Mouse (Mus musculus) thymus, postnatal 36 days (tissue): ENCODE data around the gene Aox1.
A peak's percentile ranks its signal among the peaks of the same experiment; 100 is the strongest.
"Not testable (repeated sequence)": the region's sequence is repeated elsewhere in the genome, so short reads cannot be mapped to it uniquely, and the experiment has no call there.

ENCODE experiments used
- DNase-seq, 2 experiments: peaks; one replicate each; pipeline ENCODE4 v3.0.0; 2022; ENCODE audit warnings: mixed read lengths in 2 of 2

Gene Aox1

DNA sequence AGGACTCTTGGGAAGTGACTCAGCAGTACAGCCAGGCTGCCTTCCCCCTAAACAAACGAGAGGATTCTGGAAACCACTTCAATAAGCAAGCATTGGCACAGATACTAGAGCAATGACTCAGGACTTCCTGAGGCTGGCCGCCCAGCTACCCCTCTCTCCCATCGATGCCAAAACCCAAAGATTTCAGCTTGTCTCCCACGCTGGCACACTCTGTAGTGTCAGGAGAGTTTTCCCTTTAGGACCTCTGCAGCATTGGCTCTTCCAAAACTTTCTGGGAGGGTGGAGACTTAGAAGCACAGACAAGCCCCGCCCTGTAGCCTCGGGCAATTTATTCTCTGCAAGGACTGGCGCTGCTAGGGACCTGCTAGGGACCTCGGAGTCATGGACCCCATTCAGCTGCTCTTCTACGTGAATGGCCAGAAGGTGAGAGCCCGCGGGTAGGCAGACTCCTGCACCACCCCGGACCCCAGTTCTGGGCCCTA lies at the start of gene Aox1:
Gene Aox1, plus strand, starts transcription at position 296 of the 482 bp plus-strand sequence.
- DNase-seq: no peak

DNA sequence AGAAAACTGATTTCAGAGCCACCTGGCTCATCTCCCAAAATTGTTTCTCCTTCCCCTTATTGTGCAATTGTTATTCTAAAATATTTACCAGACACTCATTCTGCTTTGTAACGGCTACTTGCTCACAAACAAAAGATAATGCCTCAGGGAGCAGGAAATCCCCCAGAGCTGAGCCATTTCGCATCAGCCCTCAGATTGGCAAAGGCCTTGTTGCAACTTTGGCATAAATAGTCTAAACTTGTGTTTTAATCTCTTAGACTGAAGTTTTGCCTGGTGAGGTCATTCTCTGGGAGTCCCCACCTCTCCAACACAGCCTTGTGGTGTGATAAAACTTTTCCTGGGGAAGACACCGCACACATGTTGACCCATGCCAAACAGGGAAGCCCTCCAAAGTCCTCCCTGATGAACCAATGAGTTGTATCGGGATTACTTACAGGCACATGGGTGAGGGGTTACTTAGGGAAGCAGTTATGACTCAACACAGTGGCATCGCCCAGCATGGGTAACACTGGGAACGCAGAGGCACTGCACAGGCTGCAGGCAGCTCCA lies 40.6 kb upstream of the Aox1 start:
- no peak for DNase-seq

DNA sequence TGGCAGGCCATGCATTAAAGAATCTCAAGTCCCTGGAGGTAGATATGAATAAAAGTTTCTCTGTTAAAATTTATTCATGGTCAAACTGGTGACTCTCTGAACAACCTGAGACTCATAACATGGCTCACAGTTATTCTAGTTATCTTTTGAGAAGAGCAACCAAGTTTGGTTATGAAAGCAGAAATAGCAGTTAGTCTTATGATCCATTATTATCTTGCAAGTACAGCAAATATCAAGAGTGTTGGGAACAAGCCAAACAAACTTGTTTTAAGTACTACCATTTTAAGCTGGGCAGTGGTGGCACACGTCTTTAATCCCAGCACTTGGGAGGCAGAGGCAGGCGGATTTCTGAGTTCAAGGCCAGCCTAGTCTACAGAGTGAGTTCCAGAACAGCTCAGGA lies 38.5 kb upstream of the Aox1 start:
- DNase-seq: no peak

DNA sequence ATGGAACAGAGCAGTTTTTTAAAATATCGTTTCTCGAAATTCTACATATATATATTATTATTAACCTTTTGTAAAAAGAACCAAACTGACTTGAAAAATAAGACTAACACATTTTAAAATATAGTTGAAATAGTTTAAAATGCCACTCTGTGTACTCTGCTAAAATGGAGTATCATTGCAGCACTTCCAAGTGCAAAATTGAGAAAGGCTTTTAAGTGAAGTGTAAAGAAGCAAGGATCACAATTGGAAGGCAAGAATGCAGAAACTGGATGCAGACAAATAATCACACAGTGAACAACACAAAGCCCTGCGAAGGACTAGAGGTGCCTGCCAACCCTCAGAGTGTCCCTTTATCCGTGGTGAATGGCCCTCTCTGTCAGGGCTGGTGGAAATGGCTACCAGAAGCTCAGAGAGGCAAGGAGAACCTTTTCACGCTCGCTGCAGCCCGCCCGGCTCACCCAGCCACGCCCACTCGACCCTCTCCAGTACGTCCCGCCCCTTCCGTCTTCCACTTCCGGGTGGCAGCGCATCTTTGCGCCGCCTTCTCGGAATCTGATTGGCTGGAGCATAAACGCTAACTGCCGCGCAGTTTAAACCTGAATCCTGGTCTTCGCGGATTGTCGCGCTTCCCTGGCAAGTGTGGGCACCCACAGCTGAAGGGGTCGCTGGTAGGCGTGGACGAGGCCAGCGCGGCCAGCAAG lies 34.1 kb upstream of the Aox1 start, which contains the start of gene Sgo2a:
Gene Sgo2a, plus strand, starts transcription at position 540 of the 701 bp plus-strand sequence.
- DNase-seq: peak; percentile 90 to 92

DNA sequence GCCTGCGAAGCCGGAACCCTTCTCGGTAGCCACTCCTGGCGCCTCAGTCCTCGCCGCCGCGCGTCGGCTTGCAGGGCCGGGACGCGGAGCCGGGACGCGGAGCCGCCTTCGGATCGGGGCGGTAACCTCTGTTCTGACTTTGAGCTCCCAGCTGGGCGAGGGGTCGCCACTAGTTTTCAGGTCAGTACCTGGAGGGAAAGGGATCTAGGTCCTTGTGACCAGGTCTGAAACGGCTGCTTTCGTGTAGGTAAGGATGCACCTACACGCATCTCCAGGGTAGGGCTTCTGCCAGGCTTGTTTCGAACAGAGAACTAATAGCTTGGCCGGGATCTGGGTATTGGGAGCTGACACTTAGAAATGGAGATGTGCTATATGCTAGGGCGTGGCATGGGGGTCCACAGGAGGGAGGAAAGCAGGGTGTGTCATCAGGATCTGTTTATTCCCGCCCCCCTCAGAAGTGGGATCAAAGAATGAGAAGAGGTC lies 33.6 kb upstream of the Aox1 start:
- no peak for DNase-seq

DNA sequence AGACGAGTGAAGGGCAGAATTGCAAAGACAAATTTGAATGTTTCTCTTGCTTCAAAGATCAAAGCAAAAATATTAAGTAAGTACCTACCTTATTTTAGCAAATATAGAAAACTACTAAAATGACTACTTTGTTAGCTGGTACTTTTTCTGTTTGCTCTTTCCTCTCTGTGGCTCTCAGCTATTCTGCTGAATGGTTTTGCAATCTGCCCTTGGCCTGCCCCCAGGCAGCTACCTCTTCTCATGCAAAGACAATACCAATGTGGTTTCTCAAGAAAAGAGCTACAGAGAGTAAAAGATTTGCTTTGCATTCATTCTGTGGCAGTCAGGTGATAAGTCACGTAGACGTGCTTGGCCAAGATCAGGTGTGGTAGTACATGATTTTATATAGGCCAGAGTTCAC lies 31.6 kb upstream of the Aox1 start:
- DNase-seq: no peak

DNA sequence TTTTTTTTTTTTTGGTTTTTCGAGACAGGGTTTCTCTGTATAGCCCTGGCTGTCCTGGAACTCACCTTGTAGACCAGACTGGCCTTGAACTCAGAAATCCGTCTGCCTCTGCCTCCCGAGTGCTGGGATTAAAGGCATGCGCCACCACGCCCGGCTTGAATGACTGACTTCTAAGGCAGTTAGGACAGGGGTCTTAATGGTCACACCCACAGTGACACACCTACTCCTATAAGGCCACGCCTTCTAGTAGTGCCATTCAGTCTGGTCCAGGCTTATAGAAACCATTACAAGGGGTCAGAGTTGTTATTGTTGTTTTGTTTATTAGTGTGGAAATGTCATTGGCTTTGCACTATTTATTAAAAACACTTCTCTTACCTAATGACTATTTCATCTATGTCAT lies 23.3 kb upstream of the Aox1 start:
- DNase-seq: not testable (repeated sequence)

DNA sequence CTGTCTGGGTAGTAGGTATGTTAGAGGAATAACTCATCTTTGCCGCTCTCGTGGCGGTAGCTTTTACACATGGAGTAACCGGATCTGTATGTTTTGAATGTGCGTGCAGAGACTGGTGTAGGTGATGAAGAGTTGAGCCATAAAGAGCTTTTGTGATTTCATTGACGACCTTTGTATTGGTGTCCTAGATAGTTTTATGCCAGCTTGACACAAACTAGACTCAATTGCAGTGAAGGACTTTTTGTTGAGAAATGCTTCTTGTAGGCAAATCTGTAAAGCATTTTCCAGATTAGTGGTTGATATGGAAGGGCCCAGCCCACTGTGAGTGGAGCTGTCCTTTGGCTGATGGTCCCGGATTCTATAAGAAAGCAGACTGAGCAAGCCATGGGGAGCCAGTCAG lies 10.9 kb upstream of the Aox1 start, which contains the start of gene Kctd18:
Gene Kctd18, minus strand, starts transcription at position 101 of the 400 bp plus-strand sequence.
- no peak for DNase-seq

DNA sequence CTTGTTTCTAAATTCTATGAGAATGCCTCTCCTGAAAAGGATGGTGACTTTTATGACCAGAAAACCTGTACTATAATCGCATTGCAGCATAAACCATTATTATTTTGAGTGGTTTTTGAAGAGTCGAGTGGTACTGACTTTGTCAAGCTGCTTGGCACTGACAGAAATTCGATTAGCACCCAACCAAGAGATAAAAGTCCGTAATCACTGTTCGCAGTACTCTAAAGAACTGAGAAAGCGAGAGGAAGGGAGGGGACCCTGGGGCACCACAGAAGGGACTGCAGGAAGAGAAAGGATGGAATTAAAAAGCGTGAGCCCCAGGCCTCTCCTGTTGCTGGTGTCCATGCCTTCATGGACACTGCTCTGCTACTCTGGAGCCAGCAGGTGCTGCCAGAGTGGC lies 2.0 kb upstream of the Aox1 start:
- DNase-seq: no peak

DNA sequence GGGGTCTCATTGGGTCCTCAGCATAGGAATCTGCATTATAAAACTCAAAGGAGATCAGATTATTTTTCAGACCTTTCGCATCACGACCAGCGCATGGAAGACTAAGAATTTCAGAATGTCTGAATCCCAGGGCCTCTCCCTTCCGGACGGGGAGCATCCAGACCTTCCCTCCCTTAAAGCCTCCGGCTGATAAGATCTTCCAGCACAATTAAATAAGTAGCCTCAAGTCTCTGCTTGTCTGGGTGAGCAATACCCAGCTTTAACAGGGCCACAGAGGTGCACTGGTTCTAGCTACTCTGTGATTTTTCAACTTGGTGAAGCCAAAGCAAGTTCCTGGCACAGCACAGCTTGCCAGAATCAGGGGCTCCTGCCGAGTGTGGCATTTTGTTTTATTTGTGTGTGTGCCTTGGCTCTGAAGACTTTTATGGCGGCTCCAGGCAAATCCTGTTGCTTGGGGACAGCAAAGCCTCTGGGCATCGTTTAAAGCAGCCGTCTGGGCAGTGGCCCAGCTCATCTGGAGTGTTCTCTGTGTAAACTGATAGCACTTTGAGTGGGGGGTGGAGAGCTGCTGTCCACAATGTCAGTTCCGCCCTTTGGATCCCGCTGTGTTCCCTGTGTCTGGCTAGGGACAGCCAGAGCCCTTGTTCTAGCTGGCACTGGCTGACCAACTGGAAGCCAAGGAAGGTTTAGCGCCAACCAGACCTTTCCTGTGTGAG lies 583 bp downstream of the Aox1 start:
- no peak for DNase-seq

DNA sequence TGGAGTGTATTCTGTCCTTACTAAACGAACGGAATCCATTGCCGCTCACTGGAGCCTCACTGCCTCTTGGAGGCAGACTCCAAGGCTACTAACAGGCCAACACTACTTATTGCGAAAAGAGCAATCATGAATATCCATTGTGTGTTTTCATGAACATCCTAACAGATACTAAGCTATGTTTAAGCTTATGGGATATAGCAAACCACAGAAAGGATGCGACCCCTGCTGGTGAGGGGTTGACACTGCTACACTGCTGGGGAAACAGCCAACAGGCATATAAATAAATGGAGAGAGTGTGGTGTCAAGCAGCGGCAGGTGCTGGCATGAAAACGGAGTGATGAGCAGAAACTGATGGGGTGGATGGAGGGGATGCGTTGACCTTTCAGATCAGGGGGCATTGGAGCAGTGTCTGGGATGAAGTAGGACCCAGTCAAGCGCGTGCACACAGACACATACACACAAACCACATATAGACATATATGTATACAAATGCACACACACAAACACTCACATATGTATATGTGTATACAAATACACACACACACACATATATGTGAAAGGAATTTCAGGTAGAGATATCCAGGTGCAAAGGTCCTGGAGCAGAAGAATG lies 1.5 kb downstream of the Aox1 start:
- peak; percentile 56 to 59 for DNase-seq

DNA sequence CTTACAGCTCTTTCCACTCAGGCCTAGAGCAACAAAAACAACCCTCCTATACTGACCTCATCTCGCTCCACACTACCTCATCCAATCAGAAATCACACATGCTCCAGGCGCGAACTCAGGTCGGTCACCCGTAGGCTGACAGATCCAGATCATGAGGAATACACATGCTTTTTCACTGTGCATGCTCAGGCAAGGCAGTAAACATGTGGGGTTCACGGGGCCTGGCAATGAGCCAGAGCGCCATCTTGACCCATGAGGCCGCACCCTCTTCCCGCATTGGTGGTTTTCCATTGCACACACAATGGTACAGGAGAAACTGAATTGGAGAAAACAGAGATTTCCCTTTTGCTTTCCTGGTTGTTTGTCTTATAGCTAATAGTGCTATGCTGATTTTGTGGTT lies 7.6 kb downstream of the Aox1 start:
- not testable (repeated sequence) for DNase-seq

DNA sequence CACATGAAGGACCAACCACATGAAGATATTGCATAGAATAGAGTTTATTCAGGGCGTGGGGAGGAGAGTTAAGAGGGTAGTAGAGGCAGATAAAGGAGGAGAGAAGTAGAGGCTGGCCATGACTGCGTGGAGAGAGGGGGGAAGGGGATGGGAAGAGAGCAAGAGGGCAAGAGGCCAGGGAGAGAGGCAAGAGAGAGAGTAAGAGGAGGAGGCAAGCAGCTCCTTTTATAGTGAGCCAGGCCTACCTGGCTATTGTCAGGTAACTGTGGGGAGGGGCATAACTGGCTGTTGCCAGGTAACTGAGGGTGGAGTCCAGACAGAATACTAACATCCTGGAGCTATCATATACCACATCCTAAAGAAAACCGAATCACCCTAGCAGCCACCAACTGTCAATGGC lies 15.3 kb downstream of the Aox1 start:
- no peak for DNase-seq

DNA sequence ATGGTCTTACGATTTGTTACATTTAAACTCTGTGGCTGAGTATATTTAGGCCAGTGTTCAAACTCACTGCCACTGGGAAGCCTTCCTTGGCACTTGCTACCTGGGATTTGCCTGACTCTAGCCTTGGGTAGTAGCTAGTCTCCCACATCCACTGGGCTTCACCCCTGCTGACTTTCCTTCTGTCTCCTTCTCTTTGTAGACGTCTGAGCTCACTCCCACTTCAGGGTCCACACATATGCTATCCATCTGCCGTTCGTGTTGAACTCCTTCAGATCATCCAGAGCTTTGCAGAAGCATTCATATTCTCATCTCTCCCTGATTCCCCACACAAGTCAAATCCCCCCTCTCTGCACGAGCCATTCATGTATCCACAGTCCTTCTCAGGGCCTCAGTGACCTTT lies 15.8 kb downstream of the Aox1 start:
- DNase-seq: no peak

DNA sequence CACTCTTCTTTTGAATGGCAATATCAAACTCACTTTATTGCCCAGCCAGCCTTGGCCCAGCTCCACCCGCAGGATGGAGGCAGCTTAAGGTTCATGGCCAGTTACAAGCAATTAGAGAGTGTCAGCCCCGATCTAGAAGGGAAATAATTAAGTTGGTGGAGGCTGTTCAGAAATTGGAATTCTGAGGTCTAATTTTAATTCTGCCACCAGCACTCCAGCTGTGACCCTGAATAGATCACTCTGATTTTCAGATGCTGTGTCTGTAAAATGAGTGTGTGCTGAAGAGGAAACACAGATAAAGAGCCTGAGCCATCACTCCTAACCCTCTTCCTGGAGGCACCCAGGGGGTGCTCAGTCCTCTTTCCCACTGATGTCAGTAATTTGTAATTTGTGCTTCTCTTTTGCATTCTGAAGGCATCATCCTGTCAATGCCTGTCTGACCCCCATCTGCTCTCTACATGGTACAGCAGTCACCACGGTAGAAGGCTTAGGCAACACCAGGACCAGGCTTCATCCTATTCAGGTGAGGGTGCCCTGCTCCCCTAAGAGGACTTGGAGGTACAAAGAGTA lies 17.1 kb downstream of the Aox1 start:
- DNase-seq: no peak

DNA sequence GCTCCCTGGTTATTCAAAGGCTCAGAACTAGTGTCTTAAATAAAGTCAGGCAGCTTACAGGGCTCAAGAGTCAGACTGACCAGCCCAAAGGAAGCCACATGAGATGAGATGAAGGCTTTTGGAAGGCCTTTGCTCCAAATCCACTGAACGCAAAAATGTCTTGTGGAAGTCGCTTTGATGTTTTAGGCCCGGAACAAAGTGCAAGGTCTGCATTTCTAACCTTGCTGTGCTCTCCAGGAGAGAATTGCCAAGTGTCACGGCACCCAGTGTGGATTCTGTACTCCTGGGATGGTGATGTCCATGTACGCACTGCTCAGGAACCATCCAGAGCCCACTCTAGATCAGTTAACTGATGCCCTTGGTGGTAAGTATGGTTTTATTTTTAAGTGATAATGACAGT lies 19.4 kb downstream of the Aox1 start:
- no peak for DNase-seq

DNA sequence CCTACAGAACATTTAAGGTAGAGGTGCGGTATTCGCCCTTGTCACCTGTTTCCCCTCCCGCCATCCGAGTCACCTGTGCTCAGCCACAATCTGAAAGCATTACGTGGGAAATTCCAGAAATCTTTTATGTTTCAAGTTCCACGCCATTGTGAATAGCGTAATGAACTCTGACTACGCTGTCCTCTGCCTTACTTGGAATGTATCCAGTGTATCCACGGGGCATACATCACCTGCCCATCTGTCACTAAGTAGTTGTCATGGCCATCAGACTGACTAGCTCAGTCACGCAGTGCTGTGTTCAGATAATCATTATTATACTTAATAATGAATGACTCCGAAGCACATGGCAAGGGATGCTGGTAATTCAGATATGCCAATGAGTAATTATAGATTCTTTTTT lies 25.9 kb downstream of the Aox1 start:
- DNase-seq: no peak

DNA sequence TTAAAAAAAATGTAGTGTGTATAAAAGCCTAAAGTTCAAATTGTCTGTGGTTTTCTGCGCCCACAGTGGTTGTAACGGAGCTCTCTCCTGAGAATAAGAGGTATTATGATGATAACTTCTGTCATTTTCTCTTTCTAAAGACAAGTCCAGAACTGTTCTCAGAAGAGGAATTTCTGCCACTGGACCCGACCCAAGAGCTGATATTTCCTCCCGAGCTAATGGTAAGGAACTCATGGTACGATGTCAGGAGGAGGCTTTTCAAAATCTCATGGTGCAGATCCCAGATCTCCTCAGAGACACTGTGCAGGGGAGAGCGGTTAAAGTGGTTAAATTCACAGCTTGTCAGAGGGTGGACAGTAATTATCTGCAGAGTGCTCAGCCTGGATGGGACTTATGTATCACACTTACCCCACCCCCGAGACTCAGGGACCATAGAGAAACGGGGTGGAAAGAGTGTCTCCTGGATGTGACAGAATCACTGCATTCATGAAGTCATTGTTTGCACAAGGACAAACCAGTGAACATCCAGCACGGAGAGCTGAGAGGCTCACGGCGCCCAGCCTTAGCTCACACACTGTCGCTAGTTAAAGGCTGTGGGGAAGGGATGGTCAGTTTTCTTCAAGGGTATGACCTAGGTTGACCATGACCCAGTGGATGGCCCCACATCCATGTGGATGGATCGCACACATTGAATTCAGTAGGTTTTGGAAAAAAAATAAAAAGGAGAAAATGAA lies 26.5 kb downstream of the Aox1 start:
- no peak for DNase-seq

DNA sequence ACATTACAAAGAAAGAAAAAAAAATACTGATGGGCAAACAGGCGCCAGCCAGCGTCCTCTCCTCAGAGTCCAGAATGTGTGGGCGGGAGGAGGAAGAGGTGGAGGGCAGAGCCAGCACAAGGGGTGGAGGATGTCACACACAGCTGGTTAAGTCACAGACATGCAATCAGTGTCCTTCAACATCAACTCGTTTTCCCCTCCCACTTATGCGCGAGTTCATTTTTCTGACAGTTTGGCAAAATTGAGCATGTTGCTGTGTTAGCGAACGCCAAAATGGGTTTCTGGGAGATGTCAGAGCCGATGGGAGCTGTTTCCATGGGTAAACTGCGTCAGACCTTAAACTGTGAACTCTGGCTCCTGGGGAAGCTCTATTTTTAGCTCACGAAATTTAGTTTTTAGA lies 27.2 kb downstream of the Aox1 start:
- DNase-seq: no peak

DNA sequence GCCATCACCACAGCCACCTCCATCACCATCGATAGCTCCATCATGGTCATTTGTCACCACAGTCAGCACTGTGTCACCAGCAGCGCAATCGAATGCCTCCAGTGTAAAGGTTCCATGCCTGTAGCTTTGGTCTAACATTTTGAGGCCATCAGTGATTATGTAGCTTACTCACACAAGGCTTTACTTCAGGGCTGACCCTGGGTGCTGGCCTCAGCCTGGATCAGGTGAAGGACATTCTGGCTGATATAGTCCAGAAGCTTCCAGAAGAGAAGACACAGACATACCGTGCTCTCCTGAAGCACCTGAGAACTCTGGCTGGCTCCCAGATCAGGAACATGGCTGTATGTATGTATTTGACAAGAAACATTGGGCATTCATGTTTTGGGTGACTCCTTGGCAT lies 29.1 kb downstream of the Aox1 start:
- no peak for DNase-seq

DNA sequence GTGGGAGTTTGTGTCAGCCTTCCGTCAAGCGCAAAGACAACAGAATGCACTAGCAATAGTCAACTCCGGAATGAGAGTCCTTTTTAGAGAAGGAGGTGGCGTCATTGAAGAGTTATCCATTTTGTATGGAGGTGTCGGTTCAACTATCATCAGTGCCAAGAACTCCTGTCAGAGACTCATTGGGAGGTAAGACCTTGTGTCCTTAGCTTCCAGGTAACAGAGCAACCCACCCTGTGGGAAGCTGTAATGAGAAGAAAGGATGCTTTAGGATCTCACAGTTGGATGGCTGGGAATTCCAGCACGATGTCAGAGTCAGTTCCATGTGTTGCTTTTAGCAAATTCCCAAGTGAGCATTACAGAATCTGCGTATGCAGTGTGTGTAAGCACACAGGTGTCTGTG lies 32.4 kb downstream of the Aox1 start:
- no peak for DNase-seq

DNA sequence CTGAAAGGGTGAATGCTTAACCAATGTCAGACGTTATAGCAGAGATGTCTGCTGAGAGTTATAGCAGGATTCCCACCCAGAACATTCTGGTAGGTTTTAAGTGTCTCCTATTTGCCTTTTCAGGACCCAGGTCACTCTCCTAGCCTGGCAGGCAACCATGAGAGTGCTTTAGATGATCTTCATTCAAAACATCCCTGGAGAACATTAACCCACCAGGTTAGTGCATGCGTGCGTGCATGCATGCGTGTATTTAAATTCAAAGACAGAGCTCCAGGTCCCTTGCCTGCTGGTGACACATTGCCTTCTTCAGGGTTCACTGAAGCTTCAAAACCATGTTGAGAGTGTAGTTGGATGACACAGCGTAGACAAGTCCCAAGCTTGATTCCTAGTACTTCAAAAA lies 35.4 kb downstream of the Aox1 start:
- DNase-seq: no peak
